Mouse (Mus musculus) limb, embryonic 10.5 days (tissue): ENCODE measurements at regions not wholly inside any gene's neighbourhood (a gene's known extent, or its start where the extent isn't known, plus 50 kb on each side); places are given as distances from the start of the nearest gene placed in this dataset.
"Not testable (repeated sequence)": the region's sequence is repeated elsewhere in the genome, so short reads cannot be mapped to it uniquely, and the experiment has no call there.

Experiments used
- DNase-seq: peaks from one replicate; pipeline ENCODE4 v3.0.0-alpha.2; 2017; ENCODE audit warnings: low spot score
- H3K27ac ChIP-seq: fragments of 300-500 bp; sonication (generic); 2 replicates; pipeline ENCODE4 v1.5.1; 2016; ENCODE audit warnings: mild to moderate bottlenecking
- H3K27me3 ChIP-seq: fragments of 300-500 bp; sonication (generic); 2 replicates; pipeline ENCODE4 v1.6.1; 2016; ENCODE audit warnings: low read depth, mild to moderate bottlenecking; ENCODE audit not compliant: poor library complexity, severe bottlenecking
- H3K36me3 ChIP-seq: fragments of 300-500 bp; sonication (generic); 2 replicates; pipeline ENCODE4 v1.6.1; 2016; ENCODE audit warnings: mild to moderate bottlenecking, moderate library complexity
- H3K4me1 ChIP-seq: fragments of 300-500 bp; sonication (generic); 2 replicates; pipeline ENCODE4 v1.6.1; 2016
- H3K4me3 ChIP-seq: fragments of 300-500 bp; sonication (generic); 2 replicates; pipeline ENCODE4 v1.5.1; 2016; ENCODE audit warnings: mild to moderate bottlenecking, moderate library complexity
- H3K9me3 ChIP-seq: fragments of 300-500 bp; sonication (generic); replicated peaks from 2 replicates; pipeline ENCODE4 v1.6.1; 2016; ENCODE audit warnings: mild to moderate bottlenecking
- WGBS: fragments of 180-500 bp; shearing (Covaris S2); methylation state at CpG from one replicate; pipeline ENCODE4 v1.1.7; 2016; 5-methylcytosine and 5-hydroxymethylcytosine counted together

- Histone ChIP-seq H3K27me3 (no peaks in the 10 kb centered on the region), H3K4me3 (no peak overlapping the region), H3K9me3 (no peaks in the 10 kb centered on the region), H3K36me3 (no peaks in the 10 kb centered on the region), H3K27ac (no peak overlapping the region), H3K4me1 (no peaks in the 10 kb centered on the region)
- WGBS: 76% methylated on average over 2 of the region's 2 CpGs
- DNase-seq: no peak
Measured at GRCm38 (mm10) chr11:71285193-71285592, 54.7 kb upstream of the Nlrp1b start.

GRCm38 (mm10) chr11:71288243-71288642 is 57.7 kb upstream of the Nlrp1b start:
- not testable (repeated sequence) for H3K9me3 ChIP-seq, H3K4me1 ChIP-seq, H3K27ac ChIP-seq, H3K4me3 ChIP-seq, H3K36me3 ChIP-seq, H3K27me3 ChIP-seq, DNase-seq

- Histone ChIP-seq H3K36me3 (no peaks in the 10 kb centered on the region), H3K27ac (no peak overlapping the region), H3K4me1 (no peaks in the 10 kb centered on the region), H3K27me3 (no peaks in the 10 kb centered on the region), H3K4me3 (no peak overlapping the region), H3K9me3 (no peaks in the 10 kb centered on the region)
- WGBS: 86% methylated on average over 1 of the region's 1 CpGs
- DNase-seq: no peak
Measured at GRCm38 (mm10) chr11:71289490-71289889, 59.0 kb upstream of the Nlrp1b start.

GRCm38 (mm10) chr11:71299479-71299878 is 68.9 kb upstream of the Nlrp1b start:
- DNase-seq: no peak
- Histone ChIP-seq H3K27me3 (no peaks in the 10 kb centered on the region), H3K36me3 (no peaks in the 10 kb centered on the region), H3K4me1 (no peaks in the 10 kb centered on the region), H3K4me3 (no peak overlapping the region), H3K27ac (no peak overlapping the region), H3K9me3 (no peaks in the 10 kb centered on the region)
- 96% methylated on average over 1 of the region's 1 CpGs for WGBS

GRCm38 (mm10) chr11:71323439-71323838 is 92.9 kb upstream of the Nlrp1b start:
- 45% methylated on average over 1 of the region's 1 CpGs for WGBS
- no peaks in the 10 kb centered on the region for H3K4me1 ChIP-seq
- DNase-seq: no peak
- H3K36me3 ChIP-seq: no peaks in the 10 kb centered on the region
- no peak overlapping the region for H3K27ac ChIP-seq
- H3K27me3 ChIP-seq: no peaks in the 10 kb centered on the region
- no peaks in the 10 kb centered on the region for H3K9me3 ChIP-seq
- no peak overlapping the region for H3K4me3 ChIP-seq

- H3K27me3 ChIP-seq: no peaks in the 10 kb centered on the region
Measured at GRCm38 (mm10) chr11:71337428-71337827, 106.9 kb upstream of the Nlrp1b start.

GRCm38 (mm10) chr11:71346024-71346423 is 115.5 kb upstream of the Nlrp1b start:
- 71% methylated on average over 3 of the region's 3 CpGs for WGBS
- Histone ChIP-seq H3K27ac (no peak overlapping the region), H3K36me3 (no peaks in the 10 kb centered on the region), H3K9me3 (no peaks in the 10 kb centered on the region), H3K27me3 (no peaks in the 10 kb centered on the region), H3K4me1 (no peaks in the 10 kb centered on the region), H3K4me3 (no peak overlapping the region)
- no peak for DNase-seq

More at GRCm38 (mm10) chr11:71337428-71337827, 106.9 kb upstream of the Nlrp1b start:
- H3K27ac ChIP-seq: no peak overlapping the region
- no peaks in the 10 kb centered on the region for H3K4me1 ChIP-seq
- H3K4me3 ChIP-seq: no peak overlapping the region
- no peaks in the 10 kb centered on the region for H3K36me3 ChIP-seq
- no peak for DNase-seq
- WGBS: 6% methylated on average over 1 of the region's 1 CpGs
- no peaks in the 10 kb centered on the region for H3K9me3 ChIP-seq

- Histone ChIP-seq H3K4me3 (no peak overlapping the region), H3K27me3 (no peaks in the 10 kb centered on the region), H3K4me1 (no peaks in the 10 kb centered on the region), H3K27ac (no peak overlapping the region), H3K36me3 (no peaks in the 10 kb centered on the region), H3K9me3 (no peaks in the 10 kb centered on the region)
- DNase-seq: no peak
- WGBS: 68% methylated on average over 3 of the region's 3 CpGs
Measured at GRCm38 (mm10) chr11:71357089-71357488, 126.6 kb upstream of the Nlrp1b start.

- H3K9me3 ChIP-seq: no peaks in the 10 kb centered on the region
- no peak for DNase-seq
- H3K4me1 ChIP-seq: no peaks in the 10 kb centered on the region
- no peaks in the 10 kb centered on the region for H3K27me3 ChIP-seq
- WGBS: 95% methylated on average over 5 of the region's 5 CpGs
- no peaks in the 10 kb centered on the region for H3K36me3 ChIP-seq
- H3K4me3 ChIP-seq: no peak overlapping the region
- H3K27ac ChIP-seq: no peak overlapping the region
Measured at GRCm38 (mm10) chr11:71360856-71361255, 130.3 kb upstream of the Nlrp1b start.

- Histone ChIP-seq H3K27me3 (no peaks in the 10 kb centered on the region), H3K27ac (no peak overlapping the region), H3K9me3 (no peaks in the 10 kb centered on the region), H3K36me3 (no peaks in the 10 kb centered on the region), H3K4me3 (no peak overlapping the region), H3K4me1 (no peaks in the 10 kb centered on the region)
- no peak for DNase-seq
- WGBS: 75% methylated on average over 5 of the region's 5 CpGs
Measured at GRCm38 (mm10) chr11:71371871-71372270, 141.3 kb upstream of the Nlrp1b start.

- DNase-seq: no peak
- H3K4me1 ChIP-seq: no peaks in the 10 kb centered on the region
- no peak overlapping the region for H3K4me3 ChIP-seq
- WGBS: 76% methylated on average over 5 of the region's 5 CpGs
- H3K27ac ChIP-seq: no peak overlapping the region
- H3K27me3 ChIP-seq: no peaks in the 10 kb centered on the region
- no peaks in the 10 kb centered on the region for H3K36me3 ChIP-seq
- no peaks in the 10 kb centered on the region for H3K9me3 ChIP-seq
Measured at GRCm38 (mm10) chr11:71375132-71375531, 144.6 kb upstream of the Nlrp1b start.

- Histone ChIP-seq H3K4me1 (no peaks in the 10 kb centered on the region), H3K27ac (no peak overlapping the region), H3K4me3 (no peak overlapping the region), H3K9me3 (no peaks in the 10 kb centered on the region), H3K36me3 (no peaks in the 10 kb centered on the region), H3K27me3 (no peaks in the 10 kb centered on the region)
- no peak for DNase-seq
- 83% methylated on average over 4 of the region's 4 CpGs for WGBS
Measured at GRCm38 (mm10) chr11:71388411-71388810, 157.9 kb upstream of the Nlrp1b start.

GRCm38 (mm10) chr11:71389659-71390058 is 159.1 kb upstream of the Nlrp1b start:
- DNase-seq: peak; percentile 73
- no peaks in the 10 kb centered on the region for H3K27me3 ChIP-seq
- H3K27ac ChIP-seq: no peak overlapping the region
- no peak overlapping the region for H3K4me3 ChIP-seq
- 25% methylated on average over 7 of the region's 7 CpGs for WGBS
- no peaks in the 10 kb centered on the region for H3K9me3 ChIP-seq
- H3K36me3 ChIP-seq: no peaks in the 10 kb centered on the region
- no peaks in the 10 kb centered on the region for H3K4me1 ChIP-seq

GRCm38 (mm10) chr11:71390151-71390550 is 159.6 kb upstream of the Nlrp1b start:
- Histone ChIP-seq H3K9me3 (no peaks in the 10 kb centered on the region), H3K36me3 (no peaks in the 10 kb centered on the region), H3K27me3 (no peaks in the 10 kb centered on the region), H3K27ac (no peak overlapping the region), H3K4me1 (no peaks in the 10 kb centered on the region), H3K4me3 (no peak overlapping the region)
- 83% methylated on average over 3 of the region's 3 CpGs for WGBS
- DNase-seq: no peak
